Mouse (Mus musculus) olfactory bulb, adult 2 months (tissue): ENCODE measurements around the gene Jade3.

Source experiments
- CTCF ChIP-seq: fragments of 200-500 bp; IDR thresholded peaks from 2 replicates; pipeline ENCODE4 v1.5.1; 2012; ENCODE audit warnings: low read depth, mild to moderate bottlenecking, low read length, moderate library complexity; ENCODE audit not compliant: insufficient read depth
- POLR2A ChIP-seq: fragments of 200-500 bp; IDR thresholded peaks from 2 replicates; pipeline ENCODE4 v1.6.1; 2012; ENCODE audit warnings: mild to moderate bottlenecking, low read depth, low read length, moderate library complexity; ENCODE audit not compliant: insufficient read depth

GRCm38 (mm10) chrX:20379347-20380014 lies 46.0 kb upstream of the Jade3 start:
- TF ChIP-seq CTCF (no peak), POLR2A (no peak)
